Mouse (Mus musculus): ENCODE measurements around the gene Psmb6. TPM values are rescaled to one million over a fixed set of nuclear protein-coding genes. Genes with fewer than 3 reads are reported as not detected.
A peak's percentile ranks its signal among the peaks of the same experiment; 100 is the strongest.

Psmb6 gene
- total RNA-seq (2021) = 100 to 1,000 TPM; 174 to 193 TPM

- peak; percentile 92 for DNase-seq
Measured at GRCm38 (mm10) chr11:70525184-70525678, at the start of gene Psmb6. Gene Psmb6 (plus strand): TSS chr11:70525367.

GRCm38 (mm10) chr11:70485498-70485897 is 39.7 kb upstream of the Psmb6 start:
- DNase-seq = no peak

GRCm38 (mm10) chr11:70487816-70488215 is 37.4 kb upstream of the Psmb6 start:
- DNase-seq = no peak

GRCm38 (mm10) chr11:70489138-70489537 is 36.0 kb upstream of the Psmb6 start:
- DNase-seq = no peak

- no peak for DNase-seq
Measured at GRCm38 (mm10) chr11:70489684-70490083, 35.5 kb upstream of the Psmb6 start.

GRCm38 (mm10) chr11:70499566-70500475 is 25.3 kb upstream of the Psmb6 start:
- DNase-seq = no peak

- DNase-seq = no peak
Measured at GRCm38 (mm10) chr11:70500476-70500812, 24.7 kb upstream of the Psmb6 start.

- DNase-seq = no peak
Measured at GRCm38 (mm10) chr11:70502018-70502417, 23.1 kb upstream of the Psmb6 start.

GRCm38 (mm10) chr11:70504970-70505369 is 20.2 kb upstream of the Psmb6 start, which contains the start of gene Tm4sf5:
Gene Tm4sf5 (plus strand): TSS chr11:70505244.
- no peak for DNase-seq

- DNase-seq = peak; percentile 24 to 47
Measured at GRCm38 (mm10) chr11:70506385-70506784, 18.8 kb upstream of the Psmb6 start.

GRCm38 (mm10) chr11:70506962-70507515 is 18.1 kb upstream of the Psmb6 start:
- no peak for DNase-seq

- DNase-seq = peak in 1 of 2 experiments; percentile 36
Measured at GRCm38 (mm10) chr11:70509753-70510564, 15.2 kb upstream of the Psmb6 start.

- no peak for DNase-seq
Measured at GRCm38 (mm10) chr11:70511242-70511641, 13.9 kb upstream of the Psmb6 start.

GRCm38 (mm10) chr11:70511825-70512224 is 13.3 kb upstream of the Psmb6 start:
- DNase-seq = no peak

GRCm38 (mm10) chr11:70512709-70513342 is 12.3 kb upstream of the Psmb6 start:
- no peak for DNase-seq

- DNase-seq = no peak
Measured at GRCm38 (mm10) chr11:70513520-70513919, 11.6 kb upstream of the Psmb6 start.

- no peak for DNase-seq
Measured at GRCm38 (mm10) chr11:70514288-70514687, 10.9 kb upstream of the Psmb6 start, which contains the start of gene Vmo1. Gene Vmo1 (minus strand): TSS chr11:70514616.

GRCm38 (mm10) chr11:70516352-70516751 is 8.8 kb upstream of the Psmb6 start:
- no peak for DNase-seq

GRCm38 (mm10) chr11:70518436-70518835 is 6.7 kb upstream of the Psmb6 start:
- DNase-seq = no peak

GRCm38 (mm10) chr11:70518923-70519322 is 6.2 kb upstream of the Psmb6 start, which contains the start of gene Gltpd2:
Gene Gltpd2 (plus strand): TSS chr11:70519196.
- no peak for DNase-seq

GRCm38 (mm10) chr11:70520178-70520769 is 4.9 kb upstream of the Psmb6 start:
- no peak for DNase-seq

Data from layer of hippocampus, postnatal 36 days (tissue).